ENCODE assay signal across 14 mouse cellular contexts in the genomic region with DNA sequence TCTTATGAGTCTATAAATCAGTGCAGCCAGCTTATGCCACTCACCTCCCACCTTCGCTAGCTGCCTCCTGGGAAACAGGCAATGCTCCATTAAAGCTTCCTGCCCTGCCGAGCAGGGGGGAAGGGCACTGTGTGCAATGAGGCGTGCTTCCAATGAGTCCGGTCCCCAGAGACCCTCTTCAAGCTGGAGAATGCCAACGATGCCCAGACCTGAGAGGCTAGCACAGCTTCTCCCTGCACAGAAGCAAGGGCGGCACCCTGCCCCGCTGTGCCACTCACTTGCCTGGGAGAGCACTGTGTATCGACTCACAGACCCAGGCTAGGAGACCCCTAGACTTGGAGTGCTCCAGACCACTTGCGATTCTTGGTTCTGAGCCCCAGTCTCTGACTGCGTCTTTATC.
DNase-seq lines count a peak whose midpoint lies in the region; ATAC-seq lines count a peak whose summit lies in the region.
"Had no signal": no experiment of that assay in that cellular context is flagged by ENCODE, and none has a peak within 500 bp of the region (broad histone marks: within the 10 kb centered on the region; RNA-seq: fewer than 3 reads in every experiment).

No protein-coding gene starts in this region.

- no peaks in the 10 kb centered on the region for H3K4me1 ChIP-seq in hindbrain, embryonic 11.5 days (replicated peaks; ENCODE audit: control insufficient read depth, insufficient read depth, low read length)
- H3K4me1 ChIP-seq in hindbrain, embryonic 10.5 days (replicated peaks): peaks cover 10% of the 10 kb centered on the region
- H3K4me1 ChIP-seq in midbrain, embryonic 14.5 days (ENCODE audit: control insufficient read depth, insufficient read depth, low read length): no peaks in the 10 kb centered on the region
- 0 out of 2 replicates have a peak, but pooled peaks cover 3% of the 10 kb centered on the region for H3K4me1 ChIP-seq in midbrain, embryonic 10.5 days
- 0 out of 2 replicates have a peak, but pooled peaks cover 2% of the 10 kb centered on the region for H3K4me1 ChIP-seq in limb, embryonic 11.5 days (ENCODE audit: control insufficient read depth, insufficient read depth, low read length)
- H3K4me1 ChIP-seq: embryonic facial prominence, embryonic 12.5 days had no signal

- no peak overlapping the region for H3K4me3 ChIP-seq in hindbrain, embryonic 11.5 days (ENCODE audit: low read depth, low read length)
- no peak overlapping the region for H3K4me3 ChIP-seq in hindbrain, embryonic 10.5 days
- no peak overlapping the region for H3K4me3 ChIP-seq in midbrain, embryonic 14.5 days (replicated peaks; ENCODE audit: low read depth, low read length)
- H3K4me3 ChIP-seq in midbrain, embryonic 10.5 days: no peak overlapping the region
- no peak overlapping the region for H3K4me3 ChIP-seq in limb, embryonic 11.5 days (ENCODE audit: low read depth, low read length)
- H3K4me3 ChIP-seq: embryonic facial prominence, embryonic 12.5 days; layer of hippocampus, adult 2 months had no signal

- peak; percentile 39 for DNase-seq in adrenal gland, postnatal 10 days
- DNase-seq in adrenal gland, postnatal 25 days: no peak
- DNase-seq in hindbrain, embryonic 11.5 days (ENCODE audit: low spot score): peak; percentile 7
- DNase-seq in hindbrain, embryonic 10.5 days (ENCODE audit: low spot score): no peak
- peak; percentile 35 for DNase-seq in midbrain, embryonic 14.5 days
- DNase-seq in midbrain, embryonic 10.5 days (ENCODE audit: low spot score): no peak
- peak; percentile 25 for DNase-seq in limb, embryonic 11.5 days (ENCODE audit: low spot score)
- DNase-seq in thymus, adult 18-20 months: no peak
- DNase-seq: gastrocnemius, postnatal 25 days; lung, postnatal 4 days; spleen, adult 18-20 months had no signal

- WGBS in hindbrain, embryonic 11.5 days: 64% methylated on average over 10 of the region's 10 CpGs
- 72% methylated on average over 10 of the region's 10 CpGs for WGBS in hindbrain, embryonic 10.5 days
- 57% methylated on average over 10 of the region's 10 CpGs for whole genome bisulfite sequencing in midbrain, embryonic 14.5 days
- WGBS in midbrain, embryonic 10.5 days: 69% methylated on average over 10 of the region's 10 CpGs
- 66% methylated on average over 10 of the region's 10 CpGs for WGBS in limb, embryonic 11.5 days

- no peak overlapping the region for H3K9ac ChIP-seq in hindbrain, embryonic 11.5 days (ENCODE audit: low read depth, low read length)
- H3K9ac ChIP-seq in midbrain, embryonic 14.5 days (replicated peaks; ENCODE audit: low read length): no peak overlapping the region
- no peak overlapping the region for H3K9ac ChIP-seq in limb, embryonic 11.5 days (ENCODE audit: low read length)
- H3K9ac ChIP-seq: embryonic facial prominence, embryonic 12.5 days had no signal

- no peak overlapping the region for H3K4me2 ChIP-seq in hindbrain, embryonic 11.5 days (replicated peaks; ENCODE audit: low read depth, low read length)
- no peak overlapping the region for H3K4me2 ChIP-seq in midbrain, embryonic 14.5 days (ENCODE audit: low read length)
- H3K4me2 ChIP-seq in limb, embryonic 11.5 days (ENCODE audit: low read depth, severe bottlenecking): no peak overlapping the region
- H3K4me2 ChIP-seq: embryonic facial prominence, embryonic 12.5 days had no signal

- no peak for ATAC-seq in hindbrain, embryonic 11.5 days (ENCODE audit: low FRiP score)
- no peak for ATAC-seq in midbrain, embryonic 14.5 days (ENCODE audit: low FRiP score, low TSS enrichment)
- ATAC-seq in limb, embryonic 11.5 days (ENCODE audit: insufficient number of reproducible peaks, low FRiP score, low TSS enrichment, low read depth): no peak
- ATAC-seq: forebrain, embryonic 16.5 days had no signal

- no peaks in the 10 kb centered on the region for H3K36me3 ChIP-seq in hindbrain, embryonic 11.5 days (ENCODE audit: control insufficient read depth, insufficient read depth, low read length)
- H3K36me3 ChIP-seq in hindbrain, embryonic 10.5 days: no peaks in the 10 kb centered on the region
- H3K36me3 ChIP-seq in midbrain, embryonic 14.5 days (ENCODE audit: control insufficient read depth, insufficient read depth, low read length): no peaks in the 10 kb centered on the region
- H3K36me3 ChIP-seq in midbrain, embryonic 10.5 days: no peaks in the 10 kb centered on the region
- H3K36me3 ChIP-seq in limb, embryonic 11.5 days (ENCODE audit: control insufficient read depth, insufficient read depth, low read length): no peaks in the 10 kb centered on the region
- H3K36me3 ChIP-seq: embryonic facial prominence, embryonic 12.5 days had no signal

- no peaks in the 10 kb centered on the region for H3K9me3 ChIP-seq in hindbrain, embryonic 11.5 days (ENCODE audit: control insufficient read depth, low read length)
- no peaks in the 10 kb centered on the region for H3K9me3 ChIP-seq in hindbrain, embryonic 10.5 days
- no peaks in the 10 kb centered on the region for H3K9me3 ChIP-seq in midbrain, embryonic 14.5 days (ENCODE audit: control insufficient read depth, low read length)
- H3K9me3 ChIP-seq in midbrain, embryonic 10.5 days (replicated peaks): no peaks in the 10 kb centered on the region
- H3K9me3 ChIP-seq in limb, embryonic 11.5 days (ENCODE audit: control insufficient read depth, low read length): no peaks in the 10 kb centered on the region
- H3K9me3 ChIP-seq: embryonic facial prominence, embryonic 12.5 days had no signal

- H3K27me3 ChIP-seq in hindbrain, embryonic 11.5 days (ENCODE audit: control insufficient read depth, insufficient read depth, low read length): no peaks in the 10 kb centered on the region
- H3K27me3 ChIP-seq in hindbrain, embryonic 10.5 days (ENCODE audit: insufficient read depth, poor library complexity, severe bottlenecking): no peaks in the 10 kb centered on the region
- H3K27me3 ChIP-seq in midbrain, embryonic 14.5 days (ENCODE audit: control insufficient read depth, insufficient read depth, low read length): no peaks in the 10 kb centered on the region
- H3K27me3 ChIP-seq in midbrain, embryonic 10.5 days (ENCODE audit: low read depth, poor library complexity, severe bottlenecking): no peaks in the 10 kb centered on the region
- H3K27me3 ChIP-seq in limb, embryonic 11.5 days (ENCODE audit: control insufficient read depth, insufficient read depth, low read length): no peaks in the 10 kb centered on the region
- H3K27me3 ChIP-seq: embryonic facial prominence, embryonic 12.5 days had no signal

- H3K27ac ChIP-seq in hindbrain, embryonic 11.5 days (ENCODE audit: low read depth, low read length): no peak overlapping the region
- no peak overlapping the region for H3K27ac ChIP-seq in hindbrain, embryonic 10.5 days
- H3K27ac ChIP-seq in midbrain, embryonic 14.5 days (replicated peaks; ENCODE audit: low read depth, low read length): no peak overlapping the region
- H3K27ac ChIP-seq in midbrain, embryonic 10.5 days (replicated peaks): no peak overlapping the region
- H3K27ac ChIP-seq in limb, embryonic 11.5 days (replicated peaks; ENCODE audit: low read depth, low read length): no peak overlapping the region
- H3K27ac ChIP-seq: embryonic facial prominence, embryonic 12.5 days; layer of hippocampus, adult 2 months had no signal

Comparison
In these comparisons a context has a peak if more than half of its experiments do, and no peak if none do; other contexts are left out.
1. DNase-seq: peak in adrenal gland, postnatal 10 days (single experiment), hindbrain, embryonic 11.5 days (single experiment), midbrain, embryonic 14.5 days (single experiment) and limb, embryonic 11.5 days (single experiment); none in adrenal gland, postnatal 25 days (single experiment), hindbrain, embryonic 10.5 days (single experiment), midbrain, embryonic 10.5 days (single experiment) and thymus, adult 18-20 months (0 of 2).